Mouse (Mus musculus) heart, postnatal 0 days (tissue): ENCODE results near the gene Usp21.

Experiments used
- CTCF ChIP-seq: IDR thresholded peaks from 2 replicates; pipeline ENCODE4 v1.5.1; 2016; ENCODE audit warnings: antibody characterized with exemption, control low read depth, low read depth
- EP300 ChIP-seq: IDR thresholded peaks from 2 replicates; pipeline ENCODE4 v1.6.1; 2016; ENCODE audit warnings: antibody characterized with exemption, low read depth

DNA sequence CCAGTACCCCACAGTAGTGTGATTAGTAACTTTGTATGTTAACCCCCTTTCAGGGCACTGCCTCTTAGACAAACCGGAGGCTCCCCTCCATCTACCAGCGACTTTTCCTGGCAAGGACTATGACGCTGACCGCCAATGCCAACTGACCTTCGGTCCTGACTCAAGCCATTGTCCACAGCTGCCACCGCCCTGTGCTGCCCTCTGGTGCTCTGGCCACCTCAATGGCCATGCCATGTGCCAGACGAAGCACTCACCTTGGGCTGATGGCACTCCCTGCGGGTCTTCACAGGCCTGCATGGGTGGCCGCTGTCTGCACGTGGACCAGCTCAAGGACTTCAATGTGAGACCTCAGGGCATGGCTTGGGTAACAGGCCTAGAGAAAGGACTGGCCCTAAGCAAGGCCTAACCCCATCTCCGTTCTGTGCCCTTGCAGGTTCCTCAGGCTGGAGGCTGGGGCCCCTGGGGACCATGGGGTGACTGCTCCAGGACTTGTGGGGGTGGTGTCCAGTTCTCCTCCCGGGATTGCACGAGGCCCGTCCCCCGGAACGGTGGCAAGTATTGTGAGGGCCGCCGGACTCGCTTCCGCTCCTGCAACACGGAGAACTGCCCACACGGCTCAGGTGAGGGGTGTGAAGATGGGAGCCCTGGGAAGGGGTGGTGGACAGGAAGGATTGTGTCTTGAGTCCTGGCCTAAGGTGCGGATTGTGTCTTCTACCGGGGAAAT is 31.5 kb downstream of the Usp21 start:
- TF ChIP-seq CTCF: no peak
- no peak for TF ChIP-seq EP300
